Mouse (Mus musculus) heart, adult 2 months (tissue): Measurements from ENCODE around the gene Pde1a. TPM values are rescaled to one million over a fixed set of nuclear protein-coding genes. Genes with fewer than 3 reads are reported as not detected.

Experiments used
- DNase-seq, 2 experiments: peaks; one replicate each; pipeline ENCODE4 v3.0.0; 2021
- H3K27ac ChIP-seq: fragments of 200-600 bp; 2 replicates; pipeline ENCODE4 v1.8.1; 2022
- H3K27me3 ChIP-seq: fragments of 200-500 bp; 2 replicates; pipeline ENCODE4 v1.6.1; 2012; ENCODE audit warnings: mild to moderate bottlenecking, low read length, inconsistent platforms, mixed read lengths; ENCODE audit not compliant: control insufficient read depth, insufficient read depth
- H3K36me3 ChIP-seq: fragments of 200-500 bp; 2 replicates; pipeline ENCODE4 v1.6.1; 2012; ENCODE audit warnings: low read length, inconsistent platforms; ENCODE audit not compliant: control insufficient read depth, insufficient read depth
- H3K4me1 ChIP-seq: fragments of 200-500 bp; 2 replicates; pipeline ENCODE4 v1.6.1; 2011; ENCODE audit warnings: low read length; ENCODE audit not compliant: control insufficient read depth, insufficient read depth
- H3K4me3 ChIP-seq: fragments of 200-600 bp; 2 replicates; pipeline ENCODE4 v1.8.1; 2022
- H3K79me2 ChIP-seq: fragments of 200-500 bp; replicated peaks from 2 replicates; pipeline ENCODE4 v1.6.1; 2012; ENCODE audit warnings: mild to moderate bottlenecking, inconsistent platforms, low read length, moderate library complexity, mixed read lengths; ENCODE audit not compliant: control insufficient read depth, insufficient read depth
- H3K9ac ChIP-seq: fragments of 200-500 bp; 2 replicates; pipeline ENCODE4 v1.6.1; 2012; ENCODE audit warnings: low read depth, mild to moderate bottlenecking, control low read depth, inconsistent platforms, low read length, mixed read lengths
- CTCF ChIP-seq: fragments of 200-600 bp; IDR thresholded peaks from 2 replicates; pipeline ENCODE4 v1.8.1; 2022; ENCODE audit warnings: antibody characterized with exemption, mild to moderate bottlenecking, moderate library complexity
- EP300 ChIP-seq: fragments of 200-500 bp; IDR thresholded peaks from 2 replicates; pipeline ENCODE4 v1.6.1; 2011; ENCODE audit warnings: low read depth, low read length, control low read depth; ENCODE audit not compliant: insufficient read depth
- POLR2A ChIP-seq: fragments of 200-500 bp; IDR thresholded peaks from 2 replicates; pipeline ENCODE4 v1.6.1; 2011; ENCODE audit warnings: mild to moderate bottlenecking, low read depth, low read length, control low read depth; ENCODE audit not compliant: insufficient read depth
- WGBS: fragments of 180-500 bp; shearing (Covaris S2); methylation state at CpG from one replicate; pipeline ENCODE4 v1.1.7; 2018; 5-methylcytosine and 5-hydroxymethylcytosine counted together
- intact Hi-C: fragments of 180-260 bp; cut with DNase I; formaldehyde crosslinking; loops from one replicate; pipeline ENCODE4 v1.15.1; 2025
- polyA plus RNA-seq: library from polyadenylated mRNA; depleted of rRNA; stranded (reverse); fragments of >200 nt; gene quantifications from 2 replicates; pipeline ENCODE4 v1.2.3, GENCODE M21; 2012
- total RNA-seq, 2 experiments: library from RNA; stranded (reverse); gene quantifications; 2 replicates each; pipeline ENCODE4 v1.2.3; 2021

Gene Pde1a
- total and polyA plus RNA-seq, 3 experiments = 4.9 to 8.5 (median 6.2) TPM

DNA sequence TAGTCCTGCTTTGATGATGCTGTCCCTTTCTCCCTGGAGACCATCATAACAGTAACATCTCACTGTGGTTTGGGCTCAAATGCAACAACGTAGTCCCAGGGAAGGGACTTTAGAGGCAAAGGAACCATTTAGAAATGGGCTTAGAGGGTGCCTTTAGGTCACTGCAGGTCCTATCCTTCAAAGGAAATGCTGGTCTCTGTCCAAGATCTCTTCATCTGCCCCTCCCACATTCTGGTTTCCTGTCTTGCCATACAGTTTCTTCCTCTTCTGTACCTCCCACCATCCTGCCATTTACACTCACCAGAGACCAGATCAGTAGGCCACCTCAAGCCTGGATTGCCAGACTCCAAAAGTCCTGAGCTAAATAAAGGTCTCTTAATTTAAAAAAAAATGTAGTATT lies 150.3 kb downstream of the Pde1a start:
- H3K79me2 ChIP-seq = no peaks in the 10 kb centered on the region
- no peak for TF ChIP-seq EP300
- no peak for TF ChIP-seq CTCF
- TF ChIP-seq POLR2A = no peak
- no peaks in the 10 kb centered on the region for H3K36me3 ChIP-seq
- H3K4me3 ChIP-seq = no peak overlapping the region
- intact Hi-C loops = no loop called here
- no peak overlapping the region for H3K9ac ChIP-seq
- no peak overlapping the region for H3K27ac ChIP-seq
- no peak for DNase-seq
- H3K27me3 ChIP-seq = no peaks in the 10 kb centered on the region
- 66% methylated on average over 1 of the region's 1 CpGs for WGBS
- peaks cover 4% of the 10 kb centered on the region; the same call in 1 of the 2 replicates for H3K4me1 ChIP-seq

DNA sequence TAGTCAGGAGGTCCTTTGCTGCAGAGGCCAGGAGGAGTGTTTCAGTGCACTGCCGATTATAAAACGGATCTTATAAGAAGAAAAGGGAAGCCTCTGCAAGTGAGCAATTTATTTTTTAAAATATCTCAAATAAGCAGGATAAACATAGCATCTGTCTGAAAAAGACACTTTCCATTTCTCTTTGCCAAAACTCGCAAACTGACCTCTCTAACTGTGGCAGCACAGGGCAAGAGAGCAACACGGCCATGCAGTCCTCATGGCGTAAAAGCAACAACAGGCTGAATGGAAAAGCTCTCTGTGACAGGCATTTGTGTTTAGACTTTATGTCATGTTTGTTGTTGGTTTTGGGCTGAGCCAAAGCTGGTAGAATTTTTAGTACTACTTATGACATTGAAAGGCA lies 152.0 kb downstream of the Pde1a start:
- TF ChIP-seq EP300 (no peak), CTCF (no peak), POLR2A (no peak)
- Histone ChIP-seq H3K9ac (no peak overlapping the region), H3K27me3 (no peaks in the 10 kb centered on the region), H3K36me3 (no peaks in the 10 kb centered on the region), H3K27ac (no peak overlapping the region), H3K4me1 (peaks cover 1% of the 10 kb centered on the region; the same call in 1 of the 2 replicates), H3K4me3 (no peak overlapping the region), H3K79me2 (no peaks in the 10 kb centered on the region)
- DNase-seq = no peak
- intact Hi-C loops = no loop called here
- WGBS = 40% methylated on average over 5 of the region's 5 CpGs

DNA sequence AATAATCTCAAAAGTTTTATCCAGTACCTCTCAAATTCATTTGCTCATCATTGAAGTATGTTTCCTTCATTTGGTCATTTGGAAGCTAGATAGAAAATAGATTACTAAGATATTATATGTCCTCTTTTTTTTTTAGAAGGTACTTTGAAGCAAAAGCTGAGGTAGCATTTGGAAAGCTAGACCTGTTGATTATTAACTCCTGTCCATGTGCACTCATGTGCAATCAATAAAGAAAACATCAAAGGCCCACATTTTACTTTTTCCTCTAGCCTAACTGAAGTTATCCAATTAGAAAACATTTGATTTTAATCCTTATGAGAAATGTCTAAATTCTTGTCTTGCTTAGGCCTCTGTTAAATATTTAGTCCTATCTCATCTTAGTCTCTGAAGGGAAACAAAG lies 153.3 kb downstream of the Pde1a start:
- Histone ChIP-seq H3K79me2 (no peaks in the 10 kb centered on the region), H3K36me3 (no peaks in the 10 kb centered on the region), H3K27ac (no peak overlapping the region), H3K4me3 (no peak overlapping the region), H3K27me3 (no peaks in the 10 kb centered on the region), H3K9ac (no peak overlapping the region), H3K4me1 (peaks cover 1% of the 10 kb centered on the region; the same call in 1 of the 2 replicates)
- no peak for DNase-seq
- intact Hi-C loops = no loop called here
- TF ChIP-seq EP300 (no peak), CTCF (no peak), POLR2A (no peak)

DNA sequence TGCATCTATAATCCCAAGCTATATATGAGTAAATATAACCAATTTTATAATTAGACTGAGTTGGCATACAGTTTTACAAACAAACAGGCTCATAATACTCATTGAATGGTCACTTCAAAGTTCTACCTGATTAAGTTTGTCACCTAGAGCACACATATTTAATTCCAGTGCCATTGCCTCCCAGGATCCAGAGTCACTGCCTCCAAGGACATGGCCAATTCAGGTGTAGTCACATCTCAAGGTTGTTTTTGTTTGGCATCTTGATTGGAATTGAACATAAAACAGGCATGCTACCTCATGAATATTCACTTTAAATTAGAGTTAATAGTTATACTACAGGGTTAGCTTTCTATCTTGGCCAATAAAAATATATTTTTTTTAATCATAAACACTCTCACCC lies 157.0 kb downstream of the Pde1a start:
- Histone ChIP-seq H3K79me2 (no peaks in the 10 kb centered on the region), H3K27ac (no peak overlapping the region), H3K27me3 (no peaks in the 10 kb centered on the region), H3K9ac (no peak overlapping the region), H3K4me1 (peaks cover 3% of the 10 kb centered on the region), H3K36me3 (no peaks in the 10 kb centered on the region), H3K4me3 (no peak overlapping the region)
- no peak for DNase-seq
- TF ChIP-seq CTCF = no peak
- no peak for TF ChIP-seq POLR2A
- TF ChIP-seq EP300 = no peak
- intact Hi-C loops = no loop called here

DNA sequence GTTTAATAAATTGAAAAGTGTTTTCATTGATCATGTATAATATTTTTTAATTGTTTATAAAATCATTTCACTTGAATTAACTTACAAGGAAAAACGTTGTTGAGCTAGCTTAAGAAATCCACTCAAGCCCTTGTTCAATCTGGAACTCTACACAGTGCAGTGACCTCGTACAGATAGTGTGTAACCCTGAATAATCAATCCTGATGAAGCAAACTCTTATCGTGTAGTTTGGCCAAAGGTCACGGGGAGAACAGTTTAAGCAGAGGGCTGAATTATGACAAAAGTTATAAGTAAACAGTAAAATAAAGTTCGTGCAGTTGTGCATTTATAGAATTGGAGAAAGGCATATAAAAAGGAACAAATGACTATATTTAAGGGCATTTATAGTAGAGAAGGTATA lies 159.7 kb downstream of the Pde1a start:
- no peak for DNase-seq
- H3K36me3 ChIP-seq = no peaks in the 10 kb centered on the region
- H3K27me3 ChIP-seq = no peaks in the 10 kb centered on the region
- peaks cover 3% of the 10 kb centered on the region for H3K4me1 ChIP-seq
- 57% methylated on average over 5 of the region's 5 CpGs for WGBS
- no peaks in the 10 kb centered on the region for H3K79me2 ChIP-seq
- TF ChIP-seq CTCF = no peak
- TF ChIP-seq POLR2A = no peak
- no peak for TF ChIP-seq EP300
- H3K4me3 ChIP-seq = no peak overlapping the region
- no peak overlapping the region for H3K27ac ChIP-seq
- no peak overlapping the region for H3K9ac ChIP-seq
- intact Hi-C loops = no loop called here

DNA sequence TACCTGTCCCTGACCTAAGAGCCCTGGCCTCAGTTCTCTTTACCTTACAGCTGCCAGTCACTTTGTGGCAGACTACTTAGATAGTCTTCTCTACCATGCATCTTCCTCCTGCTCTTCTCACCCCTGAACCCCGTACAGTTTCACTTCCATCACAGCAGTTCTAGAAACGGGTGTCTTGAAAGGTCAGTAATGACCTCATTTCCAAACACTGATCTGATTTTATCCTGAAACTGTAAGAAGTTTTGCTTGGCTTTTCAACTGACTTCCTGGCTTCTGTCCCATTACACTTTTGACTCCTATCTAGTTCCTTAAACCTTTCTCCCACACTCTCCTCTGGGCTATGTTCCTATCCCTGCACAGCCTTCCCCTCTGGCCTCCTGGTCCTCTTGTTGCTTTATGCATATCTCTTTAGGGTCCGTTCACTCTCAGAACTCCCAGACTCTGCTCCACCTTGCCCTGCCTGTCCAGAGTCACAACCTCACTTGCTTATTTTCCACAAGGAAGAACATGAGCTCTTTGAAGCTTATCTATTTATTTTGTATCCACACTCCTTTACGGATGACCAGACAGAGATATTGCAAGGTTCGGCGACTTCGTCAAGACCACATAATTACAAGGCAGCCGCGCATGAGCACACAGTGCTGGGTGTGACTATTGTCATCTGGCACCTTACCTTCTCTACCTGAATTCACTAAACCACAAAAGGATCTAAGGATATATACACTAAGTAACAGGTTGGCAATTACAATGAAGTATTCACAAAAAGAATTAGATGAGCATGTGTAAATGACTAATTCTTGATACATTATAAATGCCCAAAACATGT lies 162.4 kb downstream of the Pde1a start:
- H3K36me3 ChIP-seq = no peaks in the 10 kb centered on the region
- H3K79me2 ChIP-seq = no peaks in the 10 kb centered on the region
- intact Hi-C loops = no loop called here
- TF ChIP-seq CTCF (no peak), EP300 (no peak), POLR2A (no peak)
- DNase-seq = no peak
- 52% methylated on average over 9 of the region's 9 CpGs for WGBS
- H3K4me3 ChIP-seq = no peak overlapping the region
- H3K4me1 ChIP-seq = peaks cover 3% of the 10 kb centered on the region
- H3K27ac ChIP-seq = no peak overlapping the region; the same call in 1 of the 2 replicates
- H3K27me3 ChIP-seq = no peaks in the 10 kb centered on the region
- H3K9ac ChIP-seq = no peak overlapping the region
